Mouse (Mus musculus) naive thymus-derived CD4-positive, alpha-beta T cell, adult 5 months (primary cell): ENCODE results near the gene Olfr1148. TPM values are rescaled to one million over a fixed set of nuclear protein-coding genes. Genes with fewer than 3 reads are reported as not detected.

ENCODE experiments used
- polyA plus RNA-seq: library from polyadenylated mRNA; unstranded; fragments of 100-300 nt; shearing (Covaris generic); gene quantifications from one replicate; pipeline ENCODE4 v1.2.1, GENCODE M21; 2017

Gene Olfr1148
- polyA plus RNA-seq = not detected

DNA sequence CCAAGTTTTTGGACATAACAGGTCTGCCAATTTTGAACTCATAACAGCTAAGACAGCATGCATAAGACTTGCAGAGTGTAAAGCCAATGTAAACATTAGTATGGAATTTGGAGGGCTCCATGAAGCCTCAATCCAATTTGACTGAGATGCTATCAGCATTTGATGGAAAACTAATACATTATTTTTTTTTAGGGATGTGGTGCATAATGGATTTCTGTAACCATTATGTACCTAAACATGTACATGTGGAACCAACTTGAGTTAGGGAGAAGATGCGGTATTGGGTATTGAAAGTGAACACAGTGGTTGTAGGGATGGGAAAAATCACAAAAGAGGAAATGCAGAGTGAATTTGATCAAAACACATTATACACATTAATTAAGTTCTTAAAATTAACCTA is at the start of gene Olfr1148:
TSS of gene Olfr1148 (plus strand) at position 301 of the 400 bp plus-strand sequence.

DNA sequence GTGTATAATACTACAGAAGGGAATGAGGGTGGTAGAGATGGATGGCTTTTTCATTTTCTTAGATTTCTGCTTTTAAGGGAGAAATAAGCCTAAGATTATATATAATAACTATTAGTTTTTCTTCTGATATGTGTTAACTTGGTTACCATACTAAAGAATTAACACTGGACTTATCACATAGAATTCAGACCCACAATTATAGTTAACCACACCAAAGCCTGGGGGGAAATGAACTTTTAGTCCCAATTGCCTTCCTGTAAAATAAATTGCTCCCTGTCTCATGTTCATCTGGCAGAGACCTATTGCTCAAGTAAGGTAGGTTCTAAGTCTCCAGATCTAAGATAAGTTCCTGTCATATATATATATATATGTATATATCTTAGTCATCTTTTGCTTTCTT is 30.0 kb upstream of the Olfr1148 start, which contains the start of gene Olfr1143:
TSS of gene Olfr1143 (plus strand) at position 301 of the 400 bp plus-strand sequence.

DNA sequence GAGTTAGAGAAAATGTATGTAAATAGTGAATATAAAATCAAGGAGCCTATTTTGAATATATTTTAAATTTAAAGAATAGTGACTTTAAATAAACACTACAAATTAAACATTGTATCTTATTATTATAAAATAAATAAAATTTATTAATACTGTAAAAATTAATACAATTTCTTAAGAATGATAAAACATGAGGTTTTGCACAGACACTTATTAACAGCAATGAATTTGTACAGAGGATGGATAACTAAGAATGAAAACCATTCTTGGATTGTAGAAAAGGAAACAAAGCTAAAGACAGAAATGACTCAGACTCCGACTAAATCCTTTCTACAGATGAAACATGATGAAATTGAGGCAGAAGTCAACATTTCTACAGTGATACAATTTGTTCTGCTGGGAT is 20.8 kb upstream of the Olfr1148 start, which contains the start of gene Olfr1145:
TSS of gene Olfr1145 (plus strand) at position 301 of the 400 bp plus-strand sequence.

DNA sequence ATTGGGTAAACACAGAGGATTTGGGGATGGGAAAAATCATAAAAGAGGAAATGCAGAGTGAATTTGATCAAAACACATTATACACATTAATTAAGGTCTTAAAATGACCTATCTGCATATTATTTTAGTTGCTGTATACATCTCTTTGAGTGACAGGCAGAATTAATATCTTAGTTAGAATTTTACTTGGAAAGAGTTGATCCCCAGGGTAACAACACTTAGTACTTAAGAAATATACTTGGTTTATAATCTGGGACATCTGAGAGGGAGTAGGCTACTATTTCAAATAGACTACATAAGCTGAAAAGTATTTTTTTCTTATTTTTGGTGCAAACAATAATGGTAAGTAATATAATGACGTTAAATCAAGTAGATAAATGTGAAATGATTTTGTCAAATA is 13.4 kb downstream of the Olfr1148 start, which contains the start of gene Olfr1150-ps1:
TSS of gene Olfr1150-ps1 (plus strand) at position 301 of the 400 bp plus-strand sequence.

DNA sequence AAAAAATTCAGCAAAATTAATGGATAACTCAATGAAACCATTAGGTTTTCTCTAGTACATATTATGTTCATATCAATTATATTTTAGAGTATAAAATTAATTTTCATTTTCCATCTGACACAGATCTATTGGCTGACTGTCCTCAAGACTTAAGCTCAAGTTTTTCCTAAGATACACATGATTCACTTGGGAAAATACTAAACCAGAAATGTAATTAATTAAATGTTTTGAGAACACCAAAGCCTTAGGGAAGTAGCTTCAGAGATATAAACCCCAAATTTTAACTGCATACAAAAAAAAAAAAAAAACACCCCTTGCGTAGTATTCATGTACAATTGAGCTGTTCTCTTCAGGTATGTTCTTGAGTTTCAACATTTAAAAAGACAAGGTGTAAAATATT is 25.2 kb downstream of the Olfr1148 start, which contains the start of gene Olfr1151:
TSS of gene Olfr1151 (plus strand) at position 301 of the 400 bp plus-strand sequence.

DNA sequence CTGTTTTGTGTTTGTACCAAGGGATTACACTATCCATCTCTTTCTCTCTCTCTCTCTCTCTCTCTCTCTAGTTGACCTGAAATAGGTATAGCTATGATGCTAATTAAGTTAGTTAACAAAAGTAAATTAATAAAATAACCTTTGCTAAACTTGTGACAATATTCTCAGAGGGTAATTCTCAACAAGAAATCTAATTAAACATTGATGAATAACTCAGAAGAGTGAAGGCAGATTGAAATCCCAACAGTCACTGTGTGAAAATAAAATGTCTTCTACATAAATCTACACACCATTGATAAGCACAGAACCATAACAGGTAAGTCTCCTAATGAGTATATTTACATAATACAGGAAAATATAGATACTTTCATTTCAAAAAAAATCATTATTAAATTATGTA is 35.9 kb downstream of the Olfr1148 start, which contains the start of gene Olfr1152:
TSS of gene Olfr1152 (plus strand) at position 301 of the 400 bp plus-strand sequence.

Other genes starting within 250 kb of the Olfr1148 start
- gene Olfr1130, start 224.3 kb upstream of the Olfr1148 start, polyA plus RNA-seq = not detected
- not detected for gene Olfr1131, start 203.4 kb upstream of the Olfr1148 start, polyA plus RNA-seq
- not detected for gene Olfr1132, start 193.0 kb upstream of the Olfr1148 start, polyA plus RNA-seq
- gene Olfr1133, start 183.2 kb upstream of the Olfr1148 start, polyA plus RNA-seq = not detected
- gene Olfr1134, start 172.1 kb upstream of the Olfr1148 start, polyA plus RNA-seq = not detected
- not detected for gene Olfr1135, start 156.9 kb upstream of the Olfr1148 start, polyA plus RNA-seq
- gene Olfr1136, start 136.6 kb upstream of the Olfr1148 start, polyA plus RNA-seq = not detected
- gene Olfr1137, start 117.4 kb upstream of the Olfr1148 start, polyA plus RNA-seq = not detected
- gene Olfr1138, start 90.6 kb upstream of the Olfr1148 start, polyA plus RNA-seq = not detected
- not detected for gene Olfr1140, start 86.8 kb upstream of the Olfr1148 start, polyA plus RNA-seq
- gene Olfr1141, start 76.5 kb upstream of the Olfr1148 start, polyA plus RNA-seq = not detected
- gene Olfr152, start 51.0 kb upstream of the Olfr1148 start, polyA plus RNA-seq = not detected
- not detected for gene Olfr1143, start 29.9 kb upstream of the Olfr1148 start, polyA plus RNA-seq
- gene Olfr1145, start 20.7 kb upstream of the Olfr1148 start, polyA plus RNA-seq = not detected
- not detected for gene Olfr1150-ps1, start 13.5 kb downstream of the Olfr1148 start, polyA plus RNA-seq
- 0.39 TPM for gene Olfr1151, start 25.3 kb downstream of the Olfr1148 start, polyA plus RNA-seq
- gene Olfr1152, start 36.0 kb downstream of the Olfr1148 start, polyA plus RNA-seq = 0.07 TPM
- gene Olfr1153, start 64.4 kb downstream of the Olfr1148 start, polyA plus RNA-seq = not detected
- not detected for gene Olfr1154, start 74.6 kb downstream of the Olfr1148 start, polyA plus RNA-seq
- gene Olfr1155, start 114.6 kb downstream of the Olfr1148 start, polyA plus RNA-seq = not detected
- 0.17 TPM for gene Olfr1156, start 122.6 kb downstream of the Olfr1148 start, polyA plus RNA-seq
- not detected for gene Olfr1157, start 137.8 kb downstream of the Olfr1148 start, polyA plus RNA-seq
- not detected for gene Olfr74, start 144.1 kb downstream of the Olfr1148 start, polyA plus RNA-seq
- gene Olfr1158, start 159.6 kb downstream of the Olfr1148 start, polyA plus RNA-seq = not detected
- 0.05 TPM for gene Olfr1160, start 177.7 kb downstream of the Olfr1148 start, polyA plus RNA-seq
- not detected for gene Olfr1161, start 192.2 kb downstream of the Olfr1148 start, polyA plus RNA-seq
- not detected for gene Olfr73, start 207.2 kb downstream of the Olfr1148 start, polyA plus RNA-seq
- not detected for gene Olfr1162, start 220.6 kb downstream of the Olfr1148 start, polyA plus RNA-seq
- gene Olfr1163, start 241.3 kb downstream of the Olfr1148 start, polyA plus RNA-seq = not detected